Mouse (Mus musculus): ENCODE measurements at regions not wholly inside any gene's neighbourhood (a gene's known extent, or its start where the extent isn't known, plus 50 kb on each side); places are given as distances from the start of the nearest gene placed in this dataset.

GRCm38 (mm10) chr3:157781071-157781470 is 143.8 kb downstream of the Cth start:
- TF ChIP-seq CTCF (IDR thresholded peaks at IDR 0.05; ENCODE audit: control insufficient read depth, insufficient read depth, low read length): no peak
- TF ChIP-seq POLR2A (IDR thresholded peaks at IDR 0.05; ENCODE audit: borderline replicate concordance, control insufficient read depth, low read depth, low read length): no peak

All from bone marrow, adult 2 months (tissue).